Mouse (Mus musculus): ENCODE results near the gene 9130204L05Rik. TPM values are rescaled to one million over a fixed set of nuclear protein-coding genes. Genes with fewer than 3 reads are reported as not detected.

Gene 9130204L05Rik
- not detected in 2 replicates for polyA plus RNA-seq (2014; fragmentation: Nextera tagmentation; extraction: Ambion mirVana)

GRCm38 (mm10) chr3:91090703-91091102, at the start of gene 9130204L05Rik:
9130204L05Rik (minus strand) TSS chr3:91090803.
- no peak within 1 kb of the TSS for H3K27ac ChIP-seq (replicated peaks; ENCODE audit: low read depth, low read length)
- H3K9ac ChIP-seq (replicated peaks; ENCODE audit: low read length), result no peak within 1 kb of the TSS
- no peak for DNase-seq (ENCODE audit: low spot score)
- H3K4me1 ChIP-seq (ENCODE audit: control insufficient read depth, insufficient read depth, low read length), result no peaks in the 10 kb centered on the region
- H3K9me3 ChIP-seq (replicated peaks; ENCODE audit: control insufficient read depth, low read length), result no peaks in the 10 kb centered on the region
- no peaks in the 10 kb centered on the region for H3K36me3 ChIP-seq (replicated peaks; ENCODE audit: control insufficient read depth, insufficient read depth, low read depth, low read length)
- H3K27me3 ChIP-seq (ENCODE audit: control insufficient read depth, insufficient read depth, low read length), result no peaks in the 10 kb centered on the region
- WGBS, result 64% methylated on average over 2 of the region's 2 CpGs
- H3K4me3 ChIP-seq (ENCODE audit: low read depth, low read length), result no peak within 1 kb of the TSS
- no peak within 1 kb of the TSS for H3K4me2 ChIP-seq (ENCODE audit: low read depth, low read length)
- ATAC-seq (replicated peaks; ENCODE audit: insufficient number of reproducible peaks, low FRiP score, low TSS enrichment, low read depth), result no peak

GRCm38 (mm10) chr3:91108696-91109095, 18.1 kb upstream of the 9130204L05Rik start:
- ATAC-seq (replicated peaks; ENCODE audit: insufficient number of reproducible peaks, low FRiP score, low TSS enrichment, low read depth), result no peak
- Histone ChIP-seq H3K9ac (replicated peaks; ENCODE audit: low read length) (no peak overlapping the region), H3K27me3 (ENCODE audit: control insufficient read depth, insufficient read depth, low read length) (no peaks in the 10 kb centered on the region), H3K4me1 (ENCODE audit: control insufficient read depth, insufficient read depth, low read length) (no peaks in the 10 kb centered on the region), H3K4me2 (ENCODE audit: low read depth, low read length) (no peak overlapping the region), H3K36me3 (replicated peaks; ENCODE audit: control insufficient read depth, insufficient read depth, low read depth, low read length) (no peaks in the 10 kb centered on the region), H3K4me3 (ENCODE audit: low read depth, low read length) (no peak overlapping the region), H3K9me3 (replicated peaks; ENCODE audit: control insufficient read depth, low read length) (no peaks in the 10 kb centered on the region), H3K27ac (replicated peaks; ENCODE audit: low read depth, low read length) (no peak overlapping the region)
- no peak for DNase-seq (ENCODE audit: low spot score)

DNA sequence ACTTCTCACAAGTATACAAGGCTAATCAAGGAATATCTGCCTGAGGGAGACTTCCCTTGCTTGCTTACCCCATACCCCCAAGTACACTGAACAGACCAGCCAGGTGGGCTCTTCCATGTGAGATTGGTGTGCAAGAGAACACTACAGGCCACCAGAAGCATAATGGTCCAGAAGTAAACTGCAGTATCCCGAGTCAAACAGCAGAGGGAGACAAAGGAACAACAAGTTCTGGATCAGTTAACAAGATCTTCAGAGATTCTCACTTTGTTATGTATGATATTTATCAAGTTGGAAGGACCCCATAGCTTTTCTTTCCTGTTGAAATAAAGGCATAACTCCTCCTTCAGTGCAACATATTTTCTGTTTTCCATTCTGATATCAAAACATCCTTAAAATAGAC, 31.4 kb downstream of the 9130204L05Rik start:
- DNase-seq (ENCODE audit: low spot score) (no peak), ATAC-seq (replicated peaks; ENCODE audit: insufficient number of reproducible peaks, low FRiP score, low TSS enrichment, low read depth) (no peak)
- H3K4me3 ChIP-seq (ENCODE audit: low read depth, low read length), result no peak overlapping the region
- H3K27ac ChIP-seq (replicated peaks; ENCODE audit: low read depth, low read length), result no peak overlapping the region
- no peaks in the 10 kb centered on the region for H3K9me3 ChIP-seq (replicated peaks; ENCODE audit: control insufficient read depth, low read length)
- no peak overlapping the region for H3K9ac ChIP-seq (replicated peaks; ENCODE audit: low read length)
- H3K27me3 ChIP-seq (ENCODE audit: control insufficient read depth, insufficient read depth, low read length), result no peaks in the 10 kb centered on the region
- 0% methylated on average over 1 of the region's 1 CpGs for WGBS
- H3K4me1 ChIP-seq (ENCODE audit: control insufficient read depth, insufficient read depth, low read length), result no peaks in the 10 kb centered on the region
- no peaks in the 10 kb centered on the region for H3K36me3 ChIP-seq (replicated peaks; ENCODE audit: control insufficient read depth, insufficient read depth, low read depth, low read length)
- no peak overlapping the region for H3K4me2 ChIP-seq (ENCODE audit: low read depth, low read length)

DNA sequence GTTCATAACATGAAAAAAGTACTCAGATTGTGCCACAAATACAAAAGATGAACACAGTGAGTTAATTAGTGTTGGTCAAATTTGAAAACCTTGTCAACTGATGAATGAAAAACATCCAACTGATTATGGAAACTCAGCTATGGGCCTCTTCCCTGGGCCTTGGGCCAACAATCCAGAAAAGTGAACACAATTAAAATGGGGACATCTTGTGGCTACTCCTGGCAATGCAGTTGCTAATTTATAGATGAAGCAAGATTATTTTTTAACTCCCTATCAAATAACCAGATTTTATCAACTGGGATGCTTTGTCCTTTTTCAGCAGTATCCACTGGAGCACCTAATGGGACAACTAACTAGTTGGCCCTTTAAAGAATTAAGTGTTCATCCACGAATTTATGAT, 37.9 kb downstream of the 9130204L05Rik start:
- H3K4me3 ChIP-seq (ENCODE audit: low read depth, low read length), result no peak overlapping the region
- ATAC-seq (replicated peaks; ENCODE audit: insufficient number of reproducible peaks, low FRiP score, low TSS enrichment, low read depth), result no peak
- WGBS, result 9% methylated on average over 1 of the region's 1 CpGs

More for the DNA sequence above, 37.9 kb downstream of the 9130204L05Rik start:
- no peak overlapping the region for H3K4me2 ChIP-seq (ENCODE audit: low read depth, low read length)
- no peak overlapping the region for H3K9ac ChIP-seq (replicated peaks; ENCODE audit: low read length)
- H3K4me1 ChIP-seq (ENCODE audit: control insufficient read depth, insufficient read depth, low read length), result no peaks in the 10 kb centered on the region
- DNase-seq (ENCODE audit: low spot score), result no peak
- H3K9me3 ChIP-seq (replicated peaks; ENCODE audit: control insufficient read depth, low read length), result no peaks in the 10 kb centered on the region; the same call in 1 of the 2 replicates
- no peaks in the 10 kb centered on the region for H3K27me3 ChIP-seq (ENCODE audit: control insufficient read depth, insufficient read depth, low read length)
- H3K27ac ChIP-seq (replicated peaks; ENCODE audit: low read depth, low read length), result no peak overlapping the region
- no peaks in the 10 kb centered on the region for H3K36me3 ChIP-seq (replicated peaks; ENCODE audit: control insufficient read depth, insufficient read depth, low read depth, low read length)

Data from embryonic facial prominence, embryonic 11.5 days (tissue).